Mouse (Mus musculus): ENCODE measurements around the gene Scnn1b.
A peak's percentile ranks its signal among the peaks of the same experiment; 100 is the strongest.

Gene Scnn1b

DNA sequence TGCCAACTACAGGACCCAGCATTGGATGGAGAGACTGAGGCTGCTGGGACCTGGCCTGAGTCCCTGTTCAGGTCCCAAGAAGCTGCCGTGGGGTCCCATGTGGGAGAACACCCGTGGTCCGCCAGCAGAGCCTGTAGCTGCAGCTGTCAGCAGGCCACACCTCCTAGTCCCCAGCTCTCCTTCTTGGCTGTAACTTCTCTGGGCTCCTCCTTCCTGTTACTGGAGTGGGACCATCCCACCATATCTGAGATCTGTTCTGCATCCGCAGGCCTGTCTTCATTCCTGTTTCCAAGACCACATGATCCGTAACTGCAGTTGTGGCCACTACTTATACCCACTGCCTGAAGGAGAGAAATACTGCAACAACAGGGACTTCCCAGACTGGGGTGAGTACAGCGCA, 49.1 kb downstream of the Scnn1b start:
- no peak for DNase-seq (ENCODE audit: low spot score in 2 of 2)

DNA sequence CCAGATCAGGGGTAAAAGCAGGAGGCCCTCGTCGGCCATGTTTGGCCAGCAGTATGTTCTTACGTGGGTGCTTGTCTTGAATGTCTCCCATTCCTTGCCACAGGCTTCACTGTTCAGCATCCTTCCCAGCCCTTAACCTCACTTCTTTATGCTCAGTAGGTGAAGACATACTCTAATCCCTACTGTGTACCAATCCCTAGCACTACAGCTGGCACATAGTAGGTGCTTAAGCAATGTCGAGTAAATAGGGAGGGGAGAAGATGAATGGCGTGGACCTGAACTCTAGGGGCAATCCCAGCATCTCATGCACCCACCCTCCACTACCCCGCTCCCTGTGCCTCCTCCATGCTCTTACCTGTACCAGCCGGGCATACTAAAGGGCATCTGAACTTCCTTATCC, 59.5 kb downstream of the Scnn1b start:
- no peak for DNase-seq (ENCODE audit: low spot score in 2 of 2)

DNA sequence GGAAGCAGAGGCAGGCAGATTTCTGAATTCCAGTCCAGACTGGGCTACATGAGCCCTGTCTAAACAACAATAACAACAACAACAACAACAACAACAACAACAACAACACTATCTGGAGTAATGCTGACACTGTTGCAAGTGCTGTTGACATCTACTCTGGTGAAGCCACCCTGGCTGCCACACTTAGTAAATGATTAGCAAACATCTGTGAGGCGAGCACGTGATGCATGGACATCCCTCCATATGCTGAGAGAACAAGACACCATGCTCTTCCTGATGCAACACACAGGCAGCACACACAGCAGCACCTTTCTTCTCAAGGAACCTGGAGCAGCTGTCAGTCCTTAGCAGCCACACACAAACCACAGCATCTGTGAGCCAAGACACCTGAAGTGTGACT, 63.0 kb downstream of the Scnn1b start:
- no peak for DNase-seq (ENCODE audit: low spot score in 2 of 2)

DNA sequence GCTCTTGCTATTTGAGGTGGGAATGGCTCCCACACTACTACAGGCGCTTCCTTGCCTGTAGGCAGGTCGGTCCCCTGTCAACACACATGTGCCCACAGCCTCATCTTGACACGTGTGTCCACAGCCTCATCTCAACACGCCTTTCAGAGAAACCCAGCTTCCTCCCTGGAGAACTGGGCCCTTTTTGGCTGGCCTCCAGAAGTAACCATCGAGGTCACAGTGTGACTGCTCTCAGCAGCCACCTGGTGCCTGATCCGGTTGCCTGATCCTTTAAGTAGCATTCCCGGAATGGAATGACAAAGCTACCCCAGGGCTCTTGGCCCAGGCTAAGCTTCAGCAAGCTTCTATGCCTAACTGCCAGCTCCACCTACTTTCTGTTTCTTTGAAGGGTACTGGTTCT, 66.4 kb downstream of the Scnn1b start:
- no peak for DNase-seq (ENCODE audit: low spot score in 2 of 2)

DNA sequence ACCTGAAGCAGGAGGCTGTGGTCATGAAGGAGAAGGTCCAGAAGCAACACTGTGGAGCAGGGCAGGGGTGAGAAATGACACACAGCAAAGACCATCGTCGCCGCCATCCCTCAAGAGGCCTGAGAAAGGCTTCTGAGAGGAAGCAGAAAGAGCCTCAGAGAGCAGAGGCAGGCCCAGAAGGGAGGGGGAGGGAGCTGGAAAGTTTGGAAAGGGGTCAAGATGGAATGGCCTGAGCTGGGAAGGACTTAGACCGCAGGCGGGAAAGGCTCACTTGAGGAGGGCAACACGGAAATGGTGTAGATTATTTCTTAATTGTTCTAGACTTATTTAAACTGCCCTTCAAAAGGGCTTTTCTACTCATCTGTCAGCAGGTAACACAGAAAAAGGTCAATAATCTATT, 68.8 kb downstream of the Scnn1b start:
- no peak for DNase-seq (ENCODE audit: low spot score in 2 of 2)

DNA sequence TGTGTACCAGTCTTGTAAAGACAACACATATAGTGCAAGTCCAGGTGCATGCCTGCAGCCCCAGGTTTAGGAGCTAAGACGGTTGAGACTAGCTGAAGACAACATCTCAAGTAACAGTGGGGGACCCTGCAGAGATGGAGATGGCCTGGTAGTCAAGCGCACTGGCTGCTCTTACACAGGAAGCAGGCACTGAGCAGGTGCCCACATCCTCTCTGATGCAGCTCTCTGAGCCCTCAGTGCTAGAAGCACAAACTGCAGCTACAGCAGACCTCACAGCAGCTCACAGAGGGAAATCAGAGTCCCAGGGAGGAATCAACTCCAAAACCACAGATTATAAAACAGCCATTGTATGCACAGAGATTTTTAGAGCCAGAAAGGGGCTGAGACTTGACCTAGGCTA, 69.5 kb downstream of the Scnn1b start:
- DNase-seq (ENCODE audit: low spot score in 2 of 2): no peak

DNA sequence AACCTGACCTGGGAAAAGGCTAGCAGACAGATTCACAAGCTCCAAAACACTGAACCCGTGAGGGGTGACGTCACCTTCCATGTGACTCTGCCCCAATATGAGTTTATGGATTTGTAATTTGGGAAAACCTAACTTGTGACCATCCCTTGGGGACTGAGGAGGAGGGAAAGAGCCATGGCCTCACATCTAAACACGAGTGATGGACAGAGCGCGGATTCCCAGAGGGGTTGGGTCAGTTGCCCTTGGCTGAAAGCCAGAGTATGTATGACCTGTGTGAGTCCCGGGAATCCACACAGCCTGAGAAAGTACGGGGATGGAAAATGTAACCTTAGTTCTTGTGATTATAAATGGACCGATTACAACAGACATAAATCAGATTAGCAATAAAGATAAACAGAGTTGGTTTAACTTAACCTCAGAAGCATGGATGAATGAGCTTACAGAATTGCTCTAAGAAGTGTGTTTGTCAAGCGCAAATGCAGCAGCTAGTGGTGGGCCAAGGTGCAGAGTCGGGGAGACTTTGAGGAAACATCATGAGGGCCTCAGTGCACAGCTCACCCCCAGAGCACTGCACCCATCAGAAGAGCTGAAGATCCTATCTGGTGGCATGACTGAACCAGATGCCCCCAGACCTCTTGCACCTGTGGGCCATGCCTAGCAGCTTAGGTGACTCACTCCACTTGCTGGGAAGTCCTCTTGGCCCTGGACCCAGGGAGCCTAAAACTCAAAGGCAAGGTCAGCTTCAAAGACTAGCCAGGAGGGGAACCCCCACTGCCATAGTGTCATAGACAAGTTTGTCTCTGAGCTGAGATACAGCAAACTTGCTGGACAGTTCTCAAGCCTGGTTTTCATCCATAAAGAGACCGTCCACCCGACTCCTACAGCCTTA, 71.3 kb downstream of the Scnn1b start:
- peak; percentile 13 to 23 for DNase-seq (ENCODE audit: low spot score in 2 of 2)

DNA sequence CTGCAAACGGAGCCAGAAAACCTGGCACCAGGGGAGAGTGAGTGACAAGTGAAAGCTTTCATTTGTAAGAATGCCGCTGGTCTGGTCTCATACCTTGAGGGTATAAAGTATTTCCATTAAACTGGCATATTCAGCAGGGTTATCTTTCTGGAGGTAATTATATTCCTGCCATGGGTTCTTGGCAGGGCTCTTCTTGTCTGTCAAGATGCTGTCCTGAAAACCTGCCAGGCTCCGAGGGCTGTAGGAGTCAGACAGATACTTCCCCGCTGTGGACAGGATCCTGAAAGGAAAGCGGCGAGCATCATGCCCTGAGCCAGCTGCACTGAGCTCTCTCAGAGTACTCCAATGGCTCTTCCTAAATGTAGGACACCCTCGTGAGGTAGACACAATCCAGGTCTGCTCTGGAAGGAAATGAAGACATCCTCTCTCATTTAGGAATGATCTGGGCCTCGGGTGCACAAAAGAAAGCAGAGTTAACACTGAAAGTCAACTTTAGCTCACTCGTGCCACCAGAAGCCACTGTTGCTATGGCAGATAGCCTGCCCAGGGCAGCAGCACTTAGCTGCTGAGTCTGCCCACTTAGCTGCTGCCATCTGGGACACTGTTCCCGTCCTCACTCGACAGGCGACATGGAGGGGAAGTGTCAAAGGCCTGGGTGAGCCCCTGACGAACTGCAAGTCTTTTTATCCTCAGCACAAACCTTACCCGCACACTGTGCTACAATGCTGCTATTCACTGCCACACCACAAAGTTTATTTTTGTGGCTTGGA, 72.2 kb downstream of the Scnn1b start:
- DNase-seq (ENCODE audit: low spot score in 2 of 2): no peak

DNA sequence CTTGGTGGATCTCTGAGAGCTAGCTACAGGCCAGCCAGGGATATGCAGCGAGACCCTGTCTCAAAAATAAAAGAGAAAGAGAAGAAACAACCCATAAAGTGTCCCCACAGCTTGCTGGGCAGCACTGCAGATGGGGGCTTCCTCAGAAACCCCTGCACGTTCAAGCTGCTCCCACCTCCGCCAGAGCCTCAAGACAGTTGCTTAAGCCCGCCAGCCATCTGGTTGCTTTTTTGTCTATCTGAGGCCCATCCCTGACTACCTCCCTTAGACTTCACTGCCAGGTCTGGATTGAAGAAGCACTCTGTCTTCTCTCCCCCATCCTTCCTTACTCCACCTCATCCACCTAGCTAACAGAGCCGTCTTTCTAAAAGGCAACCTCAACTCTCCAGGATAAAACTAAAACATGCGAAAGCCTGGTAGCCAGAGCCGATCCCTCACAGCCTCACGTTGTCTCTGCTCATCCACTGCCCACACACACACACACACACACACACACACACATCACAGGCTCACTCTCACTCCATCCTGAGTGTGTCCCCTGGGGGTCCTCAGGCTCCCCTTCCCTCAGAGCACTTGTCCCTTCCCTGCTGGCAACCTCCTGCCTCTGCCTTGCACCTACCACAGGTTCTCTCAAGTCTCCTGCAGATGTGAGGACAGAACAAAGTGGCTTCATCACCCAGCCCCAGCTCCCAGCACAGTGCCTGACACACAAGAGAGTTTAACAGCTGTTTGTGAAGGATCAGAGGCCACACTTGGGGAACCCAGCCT, 73.5 kb downstream of the Scnn1b start:
- no peak for DNase-seq (ENCODE audit: low spot score in 2 of 2)

DNA sequence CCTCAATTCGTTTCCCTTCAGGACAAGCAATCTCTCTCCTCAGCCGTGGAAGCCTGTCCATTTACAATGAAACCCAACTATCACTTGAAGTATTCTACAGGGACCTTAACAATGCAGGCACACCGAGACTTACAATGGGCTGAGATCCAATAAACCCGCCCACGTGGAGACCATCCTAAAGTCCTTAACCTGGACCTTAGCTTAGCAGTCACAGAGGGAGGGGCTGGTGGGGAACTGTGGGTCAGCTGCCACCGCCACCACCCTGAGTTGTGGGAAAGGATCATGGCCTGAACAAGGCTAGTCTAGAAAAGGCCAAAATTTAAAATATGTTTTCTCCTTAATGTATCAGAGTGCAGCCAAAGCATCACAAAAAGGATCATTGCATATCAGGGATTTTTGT, 74.4 kb downstream of the Scnn1b start:
- no peak for DNase-seq (ENCODE audit: low spot score in 2 of 2)

DNA sequence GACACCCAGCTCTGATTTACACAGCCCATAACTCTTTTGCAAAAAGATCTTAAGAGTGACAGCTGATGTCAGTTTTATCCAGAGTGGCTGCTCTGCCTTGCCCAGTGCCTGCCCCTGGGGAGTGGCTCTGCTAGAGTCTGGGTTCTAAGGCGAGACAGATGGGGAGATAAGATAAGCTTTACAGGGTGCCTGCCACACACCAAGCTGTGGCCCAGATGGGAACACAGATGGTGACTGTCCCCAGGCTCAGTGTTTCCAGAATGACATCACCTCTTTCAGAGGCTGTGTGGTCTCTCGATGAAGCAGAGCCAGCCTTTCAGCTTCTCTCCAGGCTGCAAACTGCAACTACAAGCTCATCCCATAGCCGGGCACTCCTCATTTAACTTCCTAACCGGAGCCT, 74.9 kb downstream of the Scnn1b start:
- DNase-seq (ENCODE audit: low spot score in 2 of 2): peak in 1 of 2 experiments; percentile 9

DNA sequence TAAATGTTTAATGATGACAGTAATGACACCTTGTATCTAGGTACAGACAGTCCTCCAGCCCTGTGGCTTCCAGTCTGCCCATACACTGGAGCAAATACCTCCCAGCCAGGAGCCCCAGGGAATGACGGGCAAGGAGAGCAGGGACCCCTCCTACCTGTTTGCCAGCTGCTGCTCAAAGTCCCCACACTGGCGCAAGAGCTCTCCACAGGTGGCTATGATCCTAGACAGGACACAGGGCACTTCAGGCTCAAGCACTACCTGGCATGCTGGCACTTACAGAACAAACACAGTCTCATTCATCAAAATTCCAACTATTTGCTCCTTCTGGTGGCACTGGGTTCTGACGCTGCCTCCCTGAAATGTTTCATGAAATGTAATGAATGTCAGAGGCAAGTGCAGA, 76.2 kb downstream of the Scnn1b start:
- no peak for DNase-seq (ENCODE audit: low spot score in 2 of 2)

DNA sequence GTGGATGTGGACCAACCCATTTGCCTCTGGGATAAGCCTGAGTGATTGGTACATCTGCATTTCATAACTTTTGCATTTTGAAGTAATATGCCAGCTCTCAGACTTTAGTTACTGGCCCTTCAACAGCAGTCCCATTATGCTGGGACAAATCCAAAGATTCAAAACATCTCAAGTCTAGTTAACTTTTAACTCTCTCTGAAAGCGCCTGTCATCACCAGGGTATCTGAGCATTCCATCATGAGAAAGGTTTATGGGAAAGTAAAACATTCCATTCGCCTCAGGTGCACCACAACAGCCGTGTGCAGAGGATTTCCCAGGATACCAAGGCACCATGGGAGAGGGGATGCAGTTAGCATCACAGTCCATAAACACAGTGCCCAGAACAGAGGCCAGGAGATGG, 76.8 kb downstream of the Scnn1b start:
- no peak for DNase-seq (ENCODE audit: low spot score in 2 of 2)

DNA sequence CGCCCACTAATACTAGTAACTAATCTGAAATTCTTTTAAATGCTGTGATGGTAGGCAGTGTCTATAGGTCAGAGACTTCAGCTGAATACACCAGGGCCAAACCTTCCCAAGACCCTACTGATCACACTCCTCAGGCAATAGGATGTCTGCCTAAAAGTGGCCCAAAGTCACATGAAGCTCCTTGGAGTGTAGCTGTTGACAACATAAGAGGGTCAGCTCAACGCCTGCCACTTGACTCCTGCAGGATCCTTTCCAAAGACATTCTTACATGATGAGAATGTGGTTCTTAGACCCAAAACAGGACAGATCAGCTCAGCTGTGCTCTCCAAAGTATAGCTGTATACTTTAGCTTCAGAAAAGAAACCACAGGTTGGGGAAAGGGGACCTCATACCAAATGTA, 77.5 kb downstream of the Scnn1b start:
- DNase-seq (ENCODE audit: low spot score in 2 of 2): no peak

DNA sequence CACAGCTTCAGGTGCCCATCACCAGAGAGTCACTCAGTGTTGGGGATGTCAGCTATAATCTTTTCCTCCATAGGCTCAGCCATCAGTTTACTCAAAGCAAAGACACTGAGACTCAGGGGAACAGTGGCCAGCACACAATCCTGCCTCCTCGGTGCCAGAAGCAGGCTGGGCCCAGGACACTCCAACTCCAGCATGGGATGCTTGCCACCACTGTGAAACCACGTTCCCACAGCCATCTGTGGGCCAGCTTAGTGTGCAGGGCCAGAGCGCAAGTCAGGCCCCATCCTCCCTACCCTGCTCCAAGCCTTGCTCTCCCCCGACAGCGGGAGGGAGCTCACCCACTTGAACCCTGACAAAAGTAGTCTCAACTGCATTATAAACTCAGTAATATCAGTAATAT, 81.4 kb downstream of the Scnn1b start:
- no peak for DNase-seq (ENCODE audit: low spot score in 2 of 2)

DNA sequence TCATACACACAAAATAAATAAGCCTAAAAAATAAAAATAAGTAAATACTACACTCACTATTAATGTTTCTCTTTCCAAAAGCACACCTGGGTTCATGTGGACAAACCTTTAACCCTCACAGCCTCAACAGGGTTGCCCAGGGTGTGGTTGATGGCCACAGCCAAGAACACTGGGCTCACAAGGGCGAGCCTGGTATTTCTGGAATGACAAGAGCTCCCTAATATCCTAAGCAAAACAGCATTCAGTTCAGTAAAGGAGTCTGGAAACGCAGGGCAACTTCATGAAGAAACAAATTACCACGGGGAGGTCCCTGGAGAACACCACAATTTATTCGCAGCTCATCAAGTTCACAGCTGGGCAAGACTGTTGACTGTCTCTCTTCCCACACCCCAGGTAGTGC, 82.7 kb downstream of the Scnn1b start:
- DNase-seq (ENCODE audit: low spot score in 2 of 2): no peak

DNA sequence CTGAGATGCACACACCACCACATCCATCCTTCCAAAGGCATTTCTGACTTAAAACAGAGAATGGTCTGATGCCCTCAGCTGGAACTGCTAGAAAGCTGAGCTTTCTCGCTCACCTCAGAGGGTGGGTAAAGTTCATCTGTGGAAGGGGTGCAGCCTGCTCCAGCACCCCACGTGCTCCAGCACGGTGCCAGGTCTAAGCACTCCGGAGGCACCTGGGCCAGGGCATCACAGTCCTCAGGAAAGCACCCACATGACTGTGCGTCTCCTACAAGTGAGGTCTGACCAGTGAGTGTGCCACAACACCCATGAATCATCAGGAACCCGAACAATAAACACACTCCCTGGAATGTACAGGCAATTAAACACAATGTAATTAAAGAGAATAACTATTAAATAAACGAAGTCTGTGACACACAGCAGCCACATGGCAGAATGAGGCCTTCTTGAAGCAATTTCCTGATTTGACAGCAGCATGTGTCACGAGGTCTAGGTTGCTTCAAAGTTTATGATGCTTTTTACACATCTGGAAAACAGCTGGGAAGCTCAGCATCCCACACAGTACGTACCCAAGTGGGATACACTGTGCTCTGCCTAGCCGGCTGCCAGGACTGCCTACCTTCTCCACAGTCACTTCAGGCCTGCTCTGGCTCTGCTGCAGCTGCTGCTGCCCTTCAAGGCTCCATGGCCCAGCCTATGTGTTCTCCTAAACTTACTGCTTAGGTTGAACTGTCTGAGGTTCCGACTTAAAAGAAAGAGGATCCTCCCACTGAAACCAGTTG, 90.2 kb downstream of the Scnn1b start:
- DNase-seq (ENCODE audit: low spot score in 2 of 2): no peak

DNA sequence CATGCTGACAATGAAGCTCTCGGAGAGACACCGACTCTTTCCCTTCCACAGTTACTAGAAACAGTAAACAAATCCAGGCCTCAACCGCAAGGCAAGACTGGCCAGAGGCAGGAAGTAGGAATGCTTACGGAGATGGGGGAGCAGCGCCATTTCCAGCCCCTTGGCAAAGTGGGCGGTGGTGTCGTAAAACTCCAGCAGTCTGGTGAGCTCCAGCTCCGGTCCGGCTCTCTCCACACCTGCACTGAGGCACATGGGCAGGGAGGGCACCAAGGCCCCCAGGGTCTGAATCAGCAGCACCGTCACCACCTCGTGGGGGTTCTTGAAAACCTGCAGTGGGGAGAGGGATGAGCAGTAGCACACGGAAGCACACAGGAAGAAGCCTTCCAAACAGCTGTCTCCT, 91.0 kb downstream of the Scnn1b start:
- no peak for DNase-seq (ENCODE audit: low spot score in 2 of 2)

DNA sequence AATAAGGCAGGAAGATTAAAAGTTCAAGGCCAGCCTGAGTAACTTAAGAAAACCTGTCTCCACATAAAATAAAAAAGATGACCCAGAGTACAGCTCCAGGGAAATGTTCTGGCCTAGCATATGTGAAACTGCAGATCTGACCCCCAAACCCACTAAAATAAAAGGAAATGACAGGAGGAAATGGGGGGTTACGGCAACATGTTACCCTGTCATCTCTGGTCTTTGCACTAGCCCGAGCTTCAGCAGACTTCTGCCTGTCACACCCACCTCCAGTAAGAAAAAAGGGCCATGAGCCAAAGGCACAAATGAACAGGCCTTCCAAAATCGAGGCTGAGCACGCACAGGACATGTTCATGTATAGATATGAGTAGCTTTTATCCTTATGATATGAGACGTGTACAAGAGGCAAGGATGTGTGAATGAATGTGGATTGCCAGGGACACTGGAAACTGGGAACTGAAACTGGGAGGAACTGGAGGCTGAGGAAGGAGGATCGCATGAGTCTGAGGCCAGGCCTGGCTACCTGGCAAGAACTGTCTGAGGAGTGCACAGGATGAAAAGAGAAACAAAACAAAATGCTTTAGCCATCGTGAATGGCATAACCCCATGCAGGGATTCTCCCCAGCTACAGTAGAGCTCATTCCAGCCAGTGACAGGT, 97.2 kb downstream of the Scnn1b start:
- no peak for DNase-seq (ENCODE audit: low spot score in 2 of 2)

DNA sequence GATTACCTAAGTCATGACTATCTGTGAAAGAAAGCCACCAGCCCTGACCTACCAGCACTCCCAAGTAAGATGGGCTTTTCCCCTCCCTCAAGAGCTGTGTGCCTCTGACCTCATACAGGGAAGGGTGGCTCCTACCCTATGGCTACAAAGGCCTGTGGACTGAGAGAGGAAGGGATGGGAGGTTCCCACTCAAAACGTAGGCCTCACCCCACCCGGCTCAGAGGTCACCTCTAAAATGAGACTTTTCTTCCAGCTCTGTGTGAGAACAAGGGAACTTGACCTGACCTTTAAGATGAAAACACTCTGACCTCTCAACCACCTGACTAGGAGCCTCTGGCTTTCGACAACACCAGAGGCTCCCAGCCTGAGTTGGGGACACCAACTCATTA, 97.7 kb downstream of the Scnn1b start:
- DNase-seq (ENCODE audit: low spot score in 2 of 2): no peak

DNA sequence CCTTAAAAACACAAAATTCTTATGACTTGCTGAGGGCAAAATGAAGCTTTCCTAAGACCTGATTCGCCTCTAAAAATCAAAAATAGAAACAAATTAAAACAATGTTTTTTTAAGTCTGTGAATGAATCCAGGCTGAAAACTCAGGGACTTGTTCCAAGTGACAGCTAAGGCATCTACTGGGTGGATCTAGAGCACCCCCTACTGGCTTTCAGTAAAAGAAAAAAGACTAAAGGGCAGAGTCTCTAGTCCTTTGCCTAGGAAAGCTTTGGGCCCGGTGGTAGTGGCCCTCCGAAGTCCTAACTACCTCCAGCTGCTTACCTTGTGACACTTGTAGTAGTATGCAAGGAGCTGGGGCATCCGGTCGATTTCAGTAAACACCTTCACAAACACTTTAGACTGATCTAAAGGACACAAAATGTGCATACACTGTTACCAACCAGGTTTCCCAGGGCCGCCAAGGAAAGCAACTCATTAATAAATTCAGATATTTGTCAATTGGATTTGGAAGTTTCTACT, 99.1 kb downstream of the Scnn1b start:
- DNase-seq (ENCODE audit: low spot score in 2 of 2): peak; percentile 26 to 32

Measured in urinary bladder, postnatal 36 days (tissue).